Mouse (Mus musculus): ENCODE data around the gene Psma5. TPM values are rescaled to one million over a fixed set of nuclear protein-coding genes. Genes with fewer than 3 reads are reported as not detected.

The Psma5 gene
- polyA plus RNA-seq (2014; fragmentation: Illumina TruSeq; extraction: RNeasy Lipid Tissue Mini Kit (QIAGEN cat#74804); ENCODE audit: low read depth, low replicate concordance) = 124 TPM

DNA sequence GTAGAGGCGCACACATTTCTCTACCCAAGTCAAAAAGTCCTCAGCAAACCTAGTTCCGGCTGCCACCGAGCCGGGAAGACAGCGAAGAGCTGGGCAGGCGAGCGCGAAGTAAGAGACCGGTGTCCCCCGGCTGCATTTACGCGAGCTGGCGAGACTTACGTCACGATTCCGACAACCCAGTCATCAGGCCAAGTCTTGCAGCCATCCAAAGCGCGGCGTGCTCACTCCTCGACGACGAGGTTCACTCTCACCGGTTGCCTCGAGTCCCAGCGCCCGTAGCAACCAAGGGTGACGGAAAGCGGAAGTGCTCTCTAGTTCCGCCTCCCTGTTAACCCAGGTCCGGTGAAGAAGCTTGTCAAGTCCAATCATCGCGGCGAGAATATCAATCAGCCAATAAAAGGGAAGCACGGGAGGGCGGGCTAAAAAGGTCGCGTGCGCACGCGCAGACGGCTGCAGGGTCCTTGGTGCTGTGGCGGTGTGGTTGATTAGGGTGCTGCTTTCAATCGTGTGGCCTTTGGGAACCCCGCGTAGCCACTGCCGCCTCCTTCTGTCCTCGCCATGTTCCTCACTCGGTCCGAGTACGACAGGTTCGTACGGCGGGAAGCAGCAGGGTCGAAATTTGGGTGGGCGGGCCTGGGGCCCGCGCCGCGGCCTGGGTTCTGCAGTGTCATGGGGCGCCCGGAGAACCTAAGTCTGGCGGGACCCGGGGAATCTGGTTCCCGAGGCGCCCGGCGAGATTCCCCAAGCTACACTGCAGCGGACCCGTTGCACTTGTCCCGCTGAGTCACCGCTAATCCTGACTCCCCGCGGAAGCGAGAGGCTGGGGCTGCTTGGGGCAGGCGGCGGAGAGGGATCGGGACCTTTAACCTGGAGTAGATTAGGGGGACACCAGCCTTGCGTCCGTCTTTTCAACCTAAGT lies at the start of gene Psma5:
Gene Psma5, plus strand, starts transcription at position 208 of the 919 bp plus-strand sequence.

DNA sequence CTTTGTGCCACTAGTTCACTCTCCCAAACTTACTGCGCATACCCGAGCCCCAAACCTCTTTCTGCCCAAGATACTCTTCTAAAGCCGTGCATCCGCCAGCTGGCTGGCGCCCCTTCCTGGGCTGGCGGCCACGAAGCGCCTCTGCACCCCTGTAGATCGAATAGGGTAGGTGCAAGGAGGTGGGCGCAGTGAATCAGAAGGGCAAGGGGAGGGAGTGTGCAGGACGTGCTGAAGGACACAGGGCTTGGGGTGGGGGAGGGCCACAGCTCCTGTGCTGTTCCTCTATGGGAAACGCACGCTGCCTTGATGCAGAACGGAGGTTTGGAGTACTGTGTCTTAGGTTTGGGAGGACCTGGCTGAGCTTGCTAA lies 46.0 kb upstream of the Psma5 start, which contains the start of gene Atxn7l2:
Gene Atxn7l2, minus strand, starts transcription at position 164 of the 369 bp plus-strand sequence.

DNA sequence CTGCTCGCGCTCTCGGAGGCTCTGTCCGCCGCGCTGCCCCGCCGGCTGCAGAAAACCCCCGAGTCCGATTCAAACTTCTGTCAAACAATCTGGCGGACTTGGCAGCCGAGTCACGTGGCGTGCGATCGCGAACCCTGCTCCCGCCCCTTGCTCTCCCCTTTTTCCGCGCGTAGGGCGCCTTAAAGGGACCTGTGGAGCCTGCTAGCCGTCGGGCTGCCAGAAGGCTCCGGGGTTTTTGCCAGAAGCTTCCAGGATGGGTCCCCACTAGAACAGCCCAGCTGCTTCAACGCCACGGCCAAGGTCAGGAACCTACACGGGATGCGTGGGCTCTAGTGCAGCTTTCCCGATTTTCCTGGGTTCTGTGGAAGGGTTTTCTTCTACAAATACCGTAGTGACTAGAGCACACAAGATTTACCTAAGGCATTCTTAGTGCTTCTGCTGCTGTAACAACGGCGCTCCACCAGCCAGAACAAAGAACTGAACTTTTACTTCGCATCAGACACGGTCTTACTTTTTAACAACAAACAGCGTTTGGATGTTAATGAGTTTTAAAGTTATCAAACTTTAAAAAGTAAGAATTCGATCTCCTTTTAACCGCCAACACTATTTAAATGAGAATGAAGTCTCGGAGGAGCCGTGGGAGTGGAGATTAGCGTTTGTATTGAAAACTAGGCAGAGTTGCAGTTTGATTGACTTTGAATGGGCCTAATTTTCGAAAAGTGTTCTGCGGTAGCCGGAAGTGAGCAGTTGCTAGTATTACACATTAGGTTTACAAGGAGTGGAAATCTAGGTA lies 30.0 kb upstream of the Psma5 start, which contains the start of gene Sypl2:
Gene Sypl2, minus strand, starts transcription at position 91 of the 793 bp plus-strand sequence.

GRCm38 (mm10) chr3:108283781-108284601 lies 27.3 kb downstream of the Psma5 start, which contains the start of gene Sort1:
Gene Sort1 (plus strand): TSS chr3:108284082.

Other genes starting within 250 kb of the Psma5 start
- 91.0 TPM for gene Gstm1, start 239.0 kb upstream of the Psma5 start, polyA plus RNA-seq (2014; fragmentation: Illumina TruSeq; extraction: RNeasy Lipid Tissue Mini Kit (QIAGEN cat#74804); ENCODE audit: low read depth, low replicate concordance)
- 5.8 TPM for gene Gstm4, start 212.0 kb upstream of the Psma5 start, polyA plus RNA-seq (2014; fragmentation: Illumina TruSeq; extraction: RNeasy Lipid Tissue Mini Kit (QIAGEN cat#74804); ENCODE audit: low read depth, low replicate concordance)
- 41.3 TPM for gene Ampd2, start 170.3 kb upstream of the Psma5 start, polyA plus RNA-seq (2014; fragmentation: Illumina TruSeq; extraction: RNeasy Lipid Tissue Mini Kit (QIAGEN cat#74804); ENCODE audit: low read depth, low replicate concordance)
- gene Gnat2, start 164.1 kb upstream of the Psma5 start, polyA plus RNA-seq (2014; fragmentation: Illumina TruSeq; extraction: RNeasy Lipid Tissue Mini Kit (QIAGEN cat#74804); ENCODE audit: low read depth, low replicate concordance) = 19.2 TPM
- 444 TPM for gene Gnai3, start 110.8 kb upstream of the Psma5 start, polyA plus RNA-seq (2014; fragmentation: Illumina TruSeq; extraction: RNeasy Lipid Tissue Mini Kit (QIAGEN cat#74804); ENCODE audit: low read depth, low replicate concordance)
- gene Gpr61, start 102.0 kb upstream of the Psma5 start, polyA plus RNA-seq (2014; fragmentation: Illumina TruSeq; extraction: RNeasy Lipid Tissue Mini Kit (QIAGEN cat#74804); ENCODE audit: low read depth, low replicate concordance) = not detected
- gene Amigo1, start 70.6 kb upstream of the Psma5 start, polyA plus RNA-seq (2014; fragmentation: Illumina TruSeq; extraction: RNeasy Lipid Tissue Mini Kit (QIAGEN cat#74804); ENCODE audit: low read depth, low replicate concordance) = 12.4 TPM
- 3.5 TPM for gene Cyb561d1, start 55.7 kb upstream of the Psma5 start, polyA plus RNA-seq (2014; fragmentation: Illumina TruSeq; extraction: RNeasy Lipid Tissue Mini Kit (QIAGEN cat#74804); ENCODE audit: low read depth, low replicate concordance)
- gene Atxn7l2, start 46.0 kb upstream of the Psma5 start, polyA plus RNA-seq (2014; fragmentation: Illumina TruSeq; extraction: RNeasy Lipid Tissue Mini Kit (QIAGEN cat#74804); ENCODE audit: low read depth, low replicate concordance) = 0.82 TPM
- 0.64 TPM for gene Sypl2, start 30.3 kb upstream of the Psma5 start, polyA plus RNA-seq (2014; fragmentation: Illumina TruSeq; extraction: RNeasy Lipid Tissue Mini Kit (QIAGEN cat#74804); ENCODE audit: low read depth, low replicate concordance)
- gene Sort1, start 27.2 kb downstream of the Psma5 start, polyA plus RNA-seq (2014; fragmentation: Illumina TruSeq; extraction: RNeasy Lipid Tissue Mini Kit (QIAGEN cat#74804); ENCODE audit: low read depth, low replicate concordance) = 25.0 TPM
- gene Mybphl, start 108.0 kb downstream of the Psma5 start, polyA plus RNA-seq (2014; fragmentation: Illumina TruSeq; extraction: RNeasy Lipid Tissue Mini Kit (QIAGEN cat#74804); ENCODE audit: low read depth, low replicate concordance) = not detected
- gene Psrc1, start 126.9 kb downstream of the Psma5 start, polyA plus RNA-seq (2014; fragmentation: Illumina TruSeq; extraction: RNeasy Lipid Tissue Mini Kit (QIAGEN cat#74804); ENCODE audit: low read depth, low replicate concordance) = not detected
- gene Celsr2, start 158.6 kb downstream of the Psma5 start, polyA plus RNA-seq (2014; fragmentation: Illumina TruSeq; extraction: RNeasy Lipid Tissue Mini Kit (QIAGEN cat#74804); ENCODE audit: low read depth, low replicate concordance) = 0.41 TPM
- 21.2 TPM for gene Sars, start 188.3 kb downstream of the Psma5 start, polyA plus RNA-seq (2014; fragmentation: Illumina TruSeq; extraction: RNeasy Lipid Tissue Mini Kit (QIAGEN cat#74804); ENCODE audit: low read depth, low replicate concordance)

Data from adrenal gland, adult 10 weeks (tissue).